Mouse (Mus musculus): ENCODE data around the gene Pak1. TPM values are rescaled to one million over a fixed set of nuclear protein-coding genes. Genes with fewer than 3 reads are reported as not detected.
"Not testable (repeated sequence)": the region's sequence is repeated elsewhere in the genome, so short reads cannot be mapped to it uniquely, and the experiment has no call there.

The Pak1 gene
- total RNA-seq, 4 experiments from 2014 or later, result 15.8 to 35.1 (median 27.8) TPM

- DNase-seq, result no peak
These were observed 8.1 kb upstream of the Pak1 start for GRCm38 (mm10) chr7:97780222-97780621.

GRCm38 (mm10) chr7:97780815-97781214 is 7.5 kb upstream of the Pak1 start:
- no peak for DNase-seq

GRCm38 (mm10) chr7:97781496-97781895 is 6.8 kb upstream of the Pak1 start:
- no peak for DNase-seq

GRCm38 (mm10) chr7:97783523-97783922 is 4.8 kb upstream of the Pak1 start:
- DNase-seq, result no peak

GRCm38 (mm10) chr7:97788669-97789483 is 535 bp downstream of the Pak1 start:
- DNase-seq, result no peak

GRCm38 (mm10) chr7:97790272-97790671 is 1.9 kb downstream of the Pak1 start:
- no peak for DNase-seq

GRCm38 (mm10) chr7:97792324-97792723 is 4.0 kb downstream of the Pak1 start:
- DNase-seq, result no peak

- DNase-seq, result no peak
These were observed 14.8 kb downstream of the Pak1 start for GRCm38 (mm10) chr7:97803116-97803515.

GRCm38 (mm10) chr7:97804245-97805066 is 16.1 kb downstream of the Pak1 start:
- DNase-seq, result no peak

- no peak for DNase-seq
These were observed 16.7 kb downstream of the Pak1 start for GRCm38 (mm10) chr7:97805067-97805365.

GRCm38 (mm10) chr7:97809307-97809706 is 21.0 kb downstream of the Pak1 start:
- DNase-seq, result no peak

GRCm38 (mm10) chr7:97821875-97822274 is 33.5 kb downstream of the Pak1 start:
- DNase-seq, result no peak

GRCm38 (mm10) chr7:97829091-97829490 is 40.8 kb downstream of the Pak1 start:
- no peak for DNase-seq

- no peak for DNase-seq
These were observed 42.4 kb downstream of the Pak1 start for GRCm38 (mm10) chr7:97830739-97831138.

- no peak for DNase-seq
These were observed 44.6 kb downstream of the Pak1 start for GRCm38 (mm10) chr7:97832987-97833386.

- DNase-seq, result no peak
These were observed 50.2 kb downstream of the Pak1 start for GRCm38 (mm10) chr7:97838574-97838973.

GRCm38 (mm10) chr7:97841311-97841710 is 53.0 kb downstream of the Pak1 start:
- DNase-seq, result no peak

GRCm38 (mm10) chr7:97842332-97842731 is 54.0 kb downstream of the Pak1 start:
- DNase-seq, result no peak

- peak; percentile 64 for DNase-seq
These were observed 54.6 kb downstream of the Pak1 start for GRCm38 (mm10) chr7:97842806-97843570.

- no peak for DNase-seq
These were observed 56.1 kb downstream of the Pak1 start for GRCm38 (mm10) chr7:97844419-97844818.

- DNase-seq, result peak; percentile 52
These were observed 57.2 kb downstream of the Pak1 start for GRCm38 (mm10) chr7:97845546-97845945.

- no peak for DNase-seq
These were observed 58.2 kb downstream of the Pak1 start for GRCm38 (mm10) chr7:97846539-97846938.

- DNase-seq, result not testable (repeated sequence)
These were observed 61.2 kb downstream of the Pak1 start for GRCm38 (mm10) chr7:97849557-97849956.

Data from adrenal gland, adult 8-10 months (tissue).